In the genomic region with DNA sequence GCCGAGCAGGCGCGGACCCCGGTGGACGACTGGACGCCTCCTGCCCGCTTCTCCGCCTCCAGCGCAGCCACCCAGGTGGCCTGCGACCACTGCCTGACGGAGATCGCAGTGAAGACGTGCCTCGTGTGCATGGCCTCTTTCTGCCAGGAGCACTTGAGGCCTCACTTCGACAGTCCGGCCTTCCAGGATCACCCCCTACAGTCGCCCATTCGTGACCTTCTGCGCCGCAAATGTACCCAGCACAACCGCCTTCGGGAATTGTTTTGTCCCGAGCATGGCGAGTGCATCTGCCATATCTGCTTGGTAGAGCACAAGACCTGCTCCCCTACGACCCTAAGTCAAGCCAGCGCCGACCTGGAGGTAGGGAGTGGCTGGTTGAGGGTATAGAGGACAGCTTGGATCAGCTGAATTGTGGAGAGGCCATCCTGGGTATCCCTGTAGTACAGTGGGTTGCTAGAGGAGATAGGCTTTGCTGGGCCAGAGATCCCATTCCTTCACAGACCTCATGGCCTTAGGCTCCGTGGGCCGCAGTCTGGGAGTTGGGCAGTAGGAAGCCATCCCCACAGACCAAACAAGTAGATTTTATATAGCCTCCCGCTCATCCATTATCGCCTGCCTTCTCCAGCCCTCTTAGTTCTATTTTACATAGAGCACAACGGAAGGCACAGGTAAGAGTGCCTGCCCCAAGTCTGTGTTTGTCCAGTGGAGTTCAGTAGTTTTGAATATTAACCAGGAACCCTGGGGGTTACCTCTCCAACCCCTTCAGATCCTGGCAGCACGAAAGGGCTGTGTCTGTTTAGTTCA, we compare ENCODE assay signal across 9 mouse cellular contexts. TPM values are rescaled to one million over a fixed set of nuclear protein-coding genes. Genes with fewer than 3 reads are reported as not detected.
DNase-seq lines count a peak whose midpoint lies in the region; ATAC-seq and TF ChIP-seq lines count a peak whose summit lies in the region.
"Had no signal": no experiment of that assay in that cellular context is flagged by ENCODE, and none has a peak within 500 bp of the region (broad histone marks: within the 10 kb centered on the region; RNA-seq: fewer than 3 reads in every experiment).

No protein-coding gene starts in this region.

- H3K4me1 ChIP-seq in megakaryocyte, embryonic 14.5 days: peaks cover 84% of the 10 kb centered on the region
- H3K4me1 ChIP-seq in cortical plate, adult 2 months (ENCODE audit: control insufficient read depth, insufficient read depth, low read length): no peaks in the 10 kb centered on the region; the same call in 1 of the 2 replicates
- peaks cover 3% of the 10 kb centered on the region; the same call in 1 of the 2 replicates for H3K4me1 ChIP-seq in hindbrain, embryonic 16.5 days (ENCODE audit: control insufficient read depth, insufficient read depth, low read depth, low read length)
- peaks cover 74% of the 10 kb centered on the region for H3K4me1 ChIP-seq in liver, embryonic 15.5 days (replicated peaks)

- peak overlapping the region; percentile 100 for H3K4me3 ChIP-seq in megakaryocyte, embryonic 14.5 days (replicated peaks)
- peak overlapping the region; percentile 42 for H3K4me3 ChIP-seq in cortical plate, adult 2 months (ENCODE audit: insufficient read depth, low read length)
- peak overlapping the region; percentile 42 for H3K4me3 ChIP-seq in hindbrain, embryonic 16.5 days (ENCODE audit: low read length)
- H3K4me3 ChIP-seq in liver, embryonic 15.5 days (replicated peaks): peak overlapping the region; percentile 94

- 26% methylated on average over 33 of the region's 33 CpGs for WGBS in hindbrain, embryonic 16.5 days
- 2% methylated on average over 33 of the region's 33 CpGs for WGBS in liver, embryonic 15.5 days (ENCODE audit: insufficient replicate concordance)

- no peak for TF ChIP-seq CTCF in cortical plate, adult 2 months (IDR thresholded peaks at IDR 0.05; ENCODE audit: extremely low read depth, insufficient read depth, low read length)

- 0 out of 2 replicates have a peak overlapping the region, but pooled peaks have one; percentile 21 for H3K27ac ChIP-seq in cortical plate, adult 2 months (ENCODE audit: insufficient read depth, low read length)
- no peak overlapping the region; the same call in 1 of the 2 replicates for H3K27ac ChIP-seq in hindbrain, embryonic 16.5 days (ENCODE audit: low read depth, low read length)
- peak overlapping the region; percentile 86 for H3K27ac ChIP-seq in liver, embryonic 15.5 days (replicated peaks)

- H3K9me3 ChIP-seq in megakaryocyte, embryonic 14.5 days: no peaks in the 10 kb centered on the region
- H3K9me3 ChIP-seq in hindbrain, embryonic 16.5 days (ENCODE audit: control insufficient read depth, low read length): no peaks in the 10 kb centered on the region
- no peaks in the 10 kb centered on the region for H3K9me3 ChIP-seq in liver, embryonic 15.5 days (replicated peaks)

- no peak for DNase-seq in cerebellum, adult 11-12 months
- DNase-seq in right cerebral cortex, postnatal 4 days: no peak

- H3K4me2 ChIP-seq in hindbrain, embryonic 16.5 days (ENCODE audit: low read length): peak overlapping the region; percentile 55
- H3K4me2 ChIP-seq in liver, embryonic 15.5 days: peak overlapping the region; percentile 89

- H3K36me3 ChIP-seq in megakaryocyte, embryonic 14.5 days (replicated peaks; ENCODE audit: low read length): peaks cover 35% of the 10 kb centered on the region
- no peaks in the 10 kb centered on the region for H3K36me3 ChIP-seq in hindbrain, embryonic 16.5 days (ENCODE audit: control insufficient read depth, insufficient read depth, low read length)
- peaks cover 15% of the 10 kb centered on the region for H3K36me3 ChIP-seq in liver, embryonic 15.5 days (replicated peaks)

- no peaks in the 10 kb centered on the region for H3K27me3 ChIP-seq in megakaryocyte, embryonic 14.5 days (replicated peaks)
- H3K27me3 ChIP-seq in hindbrain, embryonic 16.5 days (replicated peaks; ENCODE audit: control insufficient read depth, insufficient read depth, low read length): peaks cover 21% of the 10 kb centered on the region
- H3K27me3 ChIP-seq in liver, embryonic 15.5 days: no peaks in the 10 kb centered on the region

- TF ChIP-seq POLR2A in cortical plate, adult 2 months (IDR thresholded peaks at IDR 0.05; ENCODE audit: extremely low read depth, insufficient read depth, low read length): no peak

- peak overlapping the region; percentile 51; the same call in 1 of the 2 replicates for H3K9ac ChIP-seq in hindbrain, embryonic 16.5 days (ENCODE audit: low read depth, low read length)
- H3K9ac ChIP-seq in liver, embryonic 15.5 days: peak overlapping the region; percentile 90

- no peak for ATAC-seq in megakaryocyte, adult 5-6 weeks (ENCODE audit: poor library complexity, severe bottlenecking)
- no peak for ATAC-seq in hindbrain, embryonic 16.5 days
- ATAC-seq in liver, embryonic 15.5 days (ENCODE audit: insufficient read depth): peak; percentile 34
- no peak for ATAC-seq in inflammation-experienced regulatory T-cells, adult 6 months

RNA-seq across cellular contexts. Expression of a gene that starts 0.7 kb away (rescaled TPM):
- 6.3 and 58.2 TPM in 2 replicates for polyA plus RNA-seq in megakaryocyte, embryonic 14.5 days (2012; ENCODE audit: insufficient read depth, low replicate concordance)
- total RNA-seq in megakaryocyte, adult 5-6 weeks (2015): 33.4 and 33.7 TPM in 2 replicates
- 24.5 and 28.7 TPM in 2 replicates for total RNA-seq in megakaryocyte, adult 5-6 weeks (2017)
- 3.2 and 3.7 TPM in 2 replicates for polyA plus RNA-seq in cortical plate, adult 2 months (2012; rRNA removed)
- 4.6 and 5.4 TPM in 2 replicates for polyA plus RNA-seq in hindbrain, embryonic 16.5 days (2015; fragmentation: Nextera tagmentation; extraction: Ambion mirVana)
- 19.6 and 20.4 TPM in 2 replicates for polyA plus RNA-seq in liver, embryonic 15.5 days (2015; fragmentation: Nextera tagmentation; extraction: Ambion mirVana)
- polyA plus RNA-seq in inflammation-experienced regulatory T-cells, adult 6 months (2017; shearing (Covaris generic)): 10 to 100 TPM in 2 of 3 experiments, 1 to 10 TPM in 1; 9.6 to 11.3 (median 10.1) TPM

RNA-seq across cellular contexts. Expression of a gene that starts 29.9 kb away (rescaled TPM):
- polyA plus RNA-seq in megakaryocyte, embryonic 14.5 days (2012; ENCODE audit: insufficient read depth, low replicate concordance): 2.3 and 3.1 TPM in 2 replicates
- 6.6 and 7.2 TPM in 2 replicates for total RNA-seq in megakaryocyte, adult 5-6 weeks (2015)
- total RNA-seq in megakaryocyte, adult 5-6 weeks (2017): 6.4 and 7.0 TPM in 2 replicates
- 18.8 and 19.3 TPM in 2 replicates for polyA plus RNA-seq in cortical plate, adult 2 months (2012; rRNA removed)
- 26.6 and 27.6 TPM in 2 replicates for polyA plus RNA-seq in hindbrain, embryonic 16.5 days (2015; fragmentation: Nextera tagmentation; extraction: Ambion mirVana)
- 3.4 and 4.0 TPM in 2 replicates for polyA plus RNA-seq in liver, embryonic 15.5 days (2015; fragmentation: Nextera tagmentation; extraction: Ambion mirVana)
- polyA plus RNA-seq in inflammation-experienced regulatory T-cells, adult 6 months (2017; shearing (Covaris generic)): 1 to 10 TPM; 5.3 to 8.3 (median 7.7) TPM

RNA-seq across cellular contexts. Expression of a gene that starts 33.2 kb away (rescaled TPM):
- not detected in 2 replicates for polyA plus RNA-seq in megakaryocyte, embryonic 14.5 days (2012; ENCODE audit: insufficient read depth, low replicate concordance)
- total RNA-seq in megakaryocyte, adult 5-6 weeks (2015): not detected in 2 replicates
- not detected in 2 replicates for total RNA-seq in megakaryocyte, adult 5-6 weeks (2017)
- polyA plus RNA-seq in cortical plate, adult 2 months (2012; rRNA removed): not detected in 2 replicates
- not detected in 2 replicates for polyA plus RNA-seq in hindbrain, embryonic 16.5 days (2015; fragmentation: Nextera tagmentation; extraction: Ambion mirVana)
- polyA plus RNA-seq in liver, embryonic 15.5 days (2015; fragmentation: Nextera tagmentation; extraction: Ambion mirVana): not detected in 2 replicates
- 1 to 10 TPM in 1 of 3 experiments, not detected in 2; 1.8 TPM for polyA plus RNA-seq in inflammation-experienced regulatory T-cells, adult 6 months (2017; shearing (Covaris generic))
- polyA plus RNA-seq: brain, embryonic 14.5 days had no signal

RNA-seq across cellular contexts. Expression of a gene that starts 44.7 kb away (rescaled TPM):
- polyA plus RNA-seq in megakaryocyte, embryonic 14.5 days (2012; ENCODE audit: insufficient read depth, low replicate concordance): 1.1 and 7.4 TPM in 2 replicates
- total RNA-seq in megakaryocyte, adult 5-6 weeks (2015): 173 and 192 TPM in 2 replicates
- 87.6 and 89.8 TPM in 2 replicates for total RNA-seq in megakaryocyte, adult 5-6 weeks (2017)
- 16.1 and 16.8 TPM in 2 replicates for polyA plus RNA-seq in cortical plate, adult 2 months (2012; rRNA removed)
- polyA plus RNA-seq in hindbrain, embryonic 16.5 days (2015; fragmentation: Nextera tagmentation; extraction: Ambion mirVana): 38.4 and 40.0 TPM in 2 replicates
- polyA plus RNA-seq in liver, embryonic 15.5 days (2015; fragmentation: Nextera tagmentation; extraction: Ambion mirVana): 47.8 and 50.1 TPM in 2 replicates
- 10 to 100 TPM; 22.4 to 42.1 (median 22.8) TPM for polyA plus RNA-seq in inflammation-experienced regulatory T-cells, adult 6 months (2017; shearing (Covaris generic))

Comparison
In these comparisons a context has a peak if more than half of its experiments do, and no peak if none do; other contexts are left out.
1. H3K4me3 ChIP-seq: peak in every context shown above with its lines; median percentile 100 in megakaryocyte, embryonic 14.5 days; 94 in liver, embryonic 15.5 days; 42 in cortical plate, adult 2 months; 42 in hindbrain, embryonic 16.5 days.